Mouse (Mus musculus): ENCODE data around the gene Lrrc4.

Gene Lrrc4

DNA sequence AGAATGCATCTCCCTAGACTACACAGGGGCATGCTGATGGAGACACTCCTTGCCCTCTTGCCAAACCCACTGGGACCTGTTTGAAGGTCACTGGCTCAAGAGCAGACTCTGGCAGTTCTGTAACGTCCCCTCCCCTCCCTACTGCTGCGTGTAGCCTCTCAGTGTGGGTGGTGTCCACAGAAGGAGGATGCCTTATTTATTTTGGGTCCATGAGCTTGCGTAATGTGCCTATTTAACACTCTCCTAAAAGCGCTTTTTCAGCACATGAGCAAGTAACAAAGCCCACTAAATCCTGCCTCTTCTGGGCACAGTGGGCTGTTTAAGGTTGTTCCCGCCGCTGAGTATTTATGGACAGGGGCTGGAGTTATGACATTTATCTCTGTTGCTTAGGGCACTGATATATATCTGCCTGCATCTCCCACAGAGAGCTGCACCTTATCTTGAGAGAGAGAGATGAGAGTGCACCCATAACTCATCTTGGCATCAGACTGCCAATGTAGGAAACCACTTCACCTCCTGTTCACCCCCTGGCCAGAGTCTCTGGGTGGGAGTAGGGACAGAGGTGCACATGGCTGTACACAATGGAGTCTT lies 63.6 kb downstream of the Lrrc4 start:
- no peak for DNase-seq (ENCODE audit: low spot score in 2 of 2)

DNA sequence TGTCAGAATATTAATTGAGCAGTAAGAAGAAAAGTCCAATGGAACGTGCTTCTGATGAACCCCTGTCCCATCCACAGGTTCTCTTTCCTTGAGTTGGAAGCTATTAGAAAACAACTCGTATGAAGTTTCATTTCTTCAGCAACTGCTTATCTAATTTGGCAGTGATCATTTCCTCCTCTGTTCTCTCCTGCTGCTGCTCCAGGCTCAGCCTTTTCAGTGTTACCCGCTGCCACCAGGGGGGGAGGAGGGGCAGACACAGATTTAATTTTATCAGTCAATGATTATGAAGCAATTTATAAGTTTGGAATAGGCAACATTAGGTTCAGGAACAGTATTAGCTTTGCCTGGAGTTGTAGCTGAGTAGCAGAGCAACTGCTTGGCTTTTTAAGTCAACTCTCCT lies 64.9 kb downstream of the Lrrc4 start:
- no peak for DNase-seq (ENCODE audit: low spot score in 2 of 2)

DNA sequence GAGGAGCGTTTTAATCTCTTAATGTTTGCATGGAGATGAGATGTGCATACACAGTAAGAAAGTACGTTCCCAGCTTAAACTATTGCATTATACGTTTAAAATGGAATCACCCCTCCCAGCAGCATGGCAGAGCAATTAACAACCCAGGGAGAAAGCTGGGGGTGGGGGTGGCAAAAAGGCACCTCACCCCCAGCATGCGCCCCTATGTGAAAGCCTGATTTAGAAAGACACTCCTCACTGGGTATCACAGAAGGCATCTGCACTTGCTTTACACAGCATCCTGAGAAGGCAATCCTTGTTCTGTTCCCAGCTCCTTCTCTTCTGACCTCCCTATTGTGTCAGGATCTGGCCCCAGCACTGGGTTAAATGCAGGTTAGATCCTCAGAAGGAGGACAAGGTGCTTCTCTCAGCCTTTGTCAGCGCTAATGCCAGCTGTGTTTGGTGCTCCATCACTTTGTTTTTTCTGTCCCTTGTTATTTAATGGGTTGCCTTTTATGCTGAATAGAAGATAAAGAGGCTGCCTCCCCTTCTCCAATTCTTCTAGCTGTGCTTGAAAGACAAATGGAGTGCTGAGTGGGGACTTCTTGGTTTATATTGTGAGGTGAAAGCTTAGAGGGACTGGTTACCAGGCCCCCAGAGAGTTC lies 69.3 kb downstream of the Lrrc4 start:
- DNase-seq (ENCODE audit: low spot score in 2 of 2) = no peak

DNA sequence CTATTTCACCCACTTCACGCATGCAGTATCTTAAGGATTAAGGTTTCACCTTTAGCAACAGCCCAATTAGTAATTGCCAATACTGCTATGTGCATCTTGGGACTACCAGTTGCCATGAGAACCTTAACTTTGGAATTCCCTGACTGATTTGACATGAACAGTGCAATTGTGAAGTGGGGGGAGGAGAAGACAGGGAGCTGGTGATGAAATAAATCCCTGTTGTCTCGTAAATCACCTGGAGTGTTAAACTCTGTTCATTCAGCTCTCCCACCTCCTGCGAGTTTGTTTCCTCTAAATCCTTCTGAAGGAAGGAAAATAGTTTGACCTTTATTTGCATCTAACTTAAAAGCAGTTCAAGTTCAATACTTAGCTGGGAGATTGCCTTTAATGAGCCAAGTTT lies 69.8 kb downstream of the Lrrc4 start:
- DNase-seq (ENCODE audit: low spot score in 2 of 2) = no peak

DNA sequence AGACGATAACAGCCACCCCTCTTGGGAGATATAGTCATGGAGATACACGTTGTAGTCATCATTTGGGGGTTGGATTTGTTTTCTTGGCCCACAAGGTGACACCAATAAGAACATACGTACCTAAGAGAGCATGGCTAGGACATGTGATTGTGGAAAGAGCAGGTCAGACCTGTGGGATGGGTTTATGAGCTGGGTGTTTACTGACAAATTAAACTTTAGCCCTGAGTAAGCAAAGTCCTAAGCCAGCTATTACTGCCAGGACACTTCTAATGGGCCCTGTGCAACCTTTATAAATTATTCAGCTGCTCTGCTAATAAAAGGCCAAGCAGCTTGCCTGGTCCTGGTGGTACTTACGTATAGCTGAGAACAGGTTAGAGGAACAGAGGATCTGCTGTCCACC lies 73.3 kb downstream of the Lrrc4 start:
- no peak for DNase-seq (ENCODE audit: low spot score in 2 of 2)

DNA sequence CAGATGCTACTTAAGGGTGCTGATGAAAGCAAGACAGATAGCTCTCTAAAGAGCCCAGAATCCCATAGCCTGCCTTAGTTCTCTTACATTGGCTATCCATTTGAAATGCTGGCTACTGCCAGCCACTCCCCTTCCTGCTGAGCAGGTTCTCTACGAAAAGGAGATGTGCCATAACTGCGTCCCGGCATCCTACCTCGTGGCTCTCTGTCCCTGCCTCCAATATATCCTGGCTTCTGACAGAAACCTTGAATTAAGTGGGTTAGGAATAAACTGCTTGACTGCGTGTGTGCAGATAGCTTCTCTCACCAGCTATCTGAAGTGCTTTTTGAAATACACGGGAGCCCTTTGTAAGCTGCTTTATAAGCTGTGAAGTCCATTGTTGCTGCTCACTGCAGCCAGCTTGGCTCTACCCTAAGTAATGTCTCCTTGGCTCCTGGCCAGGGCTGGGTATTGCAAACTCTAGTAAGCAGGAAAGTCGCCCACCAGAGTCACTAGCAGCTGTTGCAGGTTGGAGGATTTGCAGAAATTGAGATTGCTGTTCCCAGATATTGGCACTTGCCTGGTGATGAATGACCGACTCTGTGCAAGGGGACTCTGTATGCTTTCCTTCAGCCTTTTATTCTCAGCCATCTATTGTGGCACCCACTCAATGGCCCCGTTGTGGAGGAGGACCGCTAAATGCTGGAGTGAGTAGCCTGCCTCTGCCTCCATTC lies 75.1 kb downstream of the Lrrc4 start:
- peak in 1 of 2 experiments; percentile 64 for DNase-seq (ENCODE audit: low spot score in 2 of 2)

DNA sequence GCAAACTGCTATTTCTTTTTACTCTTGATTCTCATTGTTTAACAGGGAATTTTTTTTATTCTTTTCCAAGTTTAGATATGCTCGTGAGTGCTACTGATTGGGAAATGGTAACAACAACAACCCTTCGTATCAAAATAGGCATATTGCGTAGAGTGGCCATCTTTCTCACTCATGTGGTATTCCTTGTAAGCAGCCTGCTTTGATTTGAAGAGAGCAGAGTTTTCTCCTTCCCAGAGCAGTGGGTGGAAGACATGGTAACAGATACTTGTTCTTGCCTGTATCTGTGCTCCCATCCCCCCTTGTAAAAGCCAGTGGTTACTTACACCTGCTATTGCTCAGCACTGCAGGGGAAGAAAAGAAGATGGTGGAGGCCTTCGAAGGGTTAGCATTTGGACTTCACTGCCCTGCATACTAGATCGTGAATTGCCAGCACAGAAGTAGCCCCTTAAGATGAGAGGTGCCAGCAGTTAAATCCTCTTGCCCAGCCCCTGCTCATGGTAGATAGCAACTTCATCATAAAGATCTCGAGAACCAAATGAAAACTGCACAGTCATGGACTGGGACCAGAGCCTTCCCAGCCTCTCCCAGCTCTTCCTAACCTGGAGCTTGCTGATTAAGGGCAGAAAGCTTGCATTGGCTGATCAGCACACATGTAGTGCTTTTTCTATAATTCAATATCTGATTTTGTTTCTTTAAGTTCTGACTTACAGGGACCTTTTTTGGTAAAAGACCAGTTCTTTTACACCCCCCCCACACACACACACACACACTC lies 77.2 kb downstream of the Lrrc4 start:
- DNase-seq (ENCODE audit: low spot score in 2 of 2) = no peak

DNA sequence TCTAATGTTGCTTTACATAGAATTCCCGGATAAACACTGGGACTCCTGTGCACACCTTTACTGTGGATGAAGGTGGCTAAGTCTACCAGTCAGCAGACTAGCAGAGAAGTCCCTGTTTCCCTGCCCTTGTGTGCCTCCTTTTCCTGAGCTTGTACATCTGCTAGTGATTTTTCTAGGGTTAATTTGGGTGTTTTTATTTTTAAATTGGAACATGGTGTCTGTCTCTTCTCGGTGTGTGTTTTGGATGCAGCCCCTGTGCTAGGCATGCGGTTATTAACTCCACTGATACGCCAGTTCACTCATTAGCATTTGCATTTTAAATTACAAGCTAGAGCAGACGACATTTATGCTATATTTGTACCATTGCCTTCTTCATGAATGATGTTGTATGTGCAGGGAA lies 77.9 kb downstream of the Lrrc4 start:
- DNase-seq (ENCODE audit: low spot score in 2 of 2) = no peak

DNA sequence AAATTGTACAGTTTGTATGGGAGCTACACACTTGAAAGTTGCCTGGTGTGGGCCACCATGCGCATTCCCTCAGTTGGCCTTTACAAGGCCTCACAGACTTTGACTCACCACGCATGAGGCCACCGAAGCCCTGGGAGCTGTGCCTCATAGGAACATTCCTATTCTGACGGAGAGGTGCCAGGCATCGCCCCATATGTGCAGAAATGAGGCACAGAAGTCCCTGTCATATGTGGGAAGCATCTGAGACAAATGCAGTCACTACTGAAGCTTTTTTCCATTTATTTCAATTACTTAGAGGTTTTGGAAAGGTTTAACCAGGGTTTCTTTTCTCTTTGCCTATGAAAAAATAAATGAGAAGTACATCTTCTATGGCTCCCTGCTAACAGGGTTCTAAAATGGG lies 78.3 kb downstream of the Lrrc4 start:
- no peak for DNase-seq (ENCODE audit: low spot score in 2 of 2)

DNA sequence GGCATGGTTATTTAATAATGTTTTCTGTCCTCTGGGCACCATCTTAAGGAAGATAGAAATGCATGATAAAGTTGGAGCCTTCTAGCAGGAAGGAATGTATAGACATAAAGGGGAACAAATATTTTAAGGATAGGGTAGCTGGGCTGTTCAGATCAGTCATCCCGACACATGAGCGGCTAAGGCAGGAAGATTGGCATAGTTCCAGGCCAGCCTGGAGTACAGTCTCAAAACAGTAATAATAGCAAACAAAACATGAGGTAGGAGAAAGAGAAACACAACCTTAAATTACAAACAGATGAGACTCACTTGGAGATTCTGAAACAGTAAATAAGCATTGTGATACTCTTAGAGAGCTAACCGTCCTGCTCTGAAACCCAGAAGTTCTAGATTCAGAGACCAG lies 80.4 kb downstream of the Lrrc4 start:
- no peak for DNase-seq (ENCODE audit: low spot score in 2 of 2)

DNA sequence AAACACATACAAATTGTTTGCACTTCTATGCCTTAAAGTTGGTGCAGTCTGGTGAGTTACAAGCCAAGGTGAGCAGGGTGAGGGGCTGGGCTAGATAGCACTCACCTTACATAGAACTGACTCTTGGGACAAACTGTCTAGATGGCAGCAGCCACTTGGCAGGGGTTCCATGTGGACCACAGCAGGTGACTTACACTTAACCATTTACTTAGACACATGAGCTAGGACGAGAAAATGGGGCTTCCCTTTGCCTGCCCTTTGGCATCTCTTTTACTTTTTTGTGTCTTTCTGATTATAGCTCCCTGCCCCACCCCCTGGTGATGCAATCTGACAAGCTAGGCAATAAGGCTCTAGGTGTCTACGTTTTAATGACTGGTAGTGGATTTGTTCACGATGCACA lies 82.3 kb downstream of the Lrrc4 start:
- no peak for DNase-seq (ENCODE audit: low spot score in 2 of 2)

DNA sequence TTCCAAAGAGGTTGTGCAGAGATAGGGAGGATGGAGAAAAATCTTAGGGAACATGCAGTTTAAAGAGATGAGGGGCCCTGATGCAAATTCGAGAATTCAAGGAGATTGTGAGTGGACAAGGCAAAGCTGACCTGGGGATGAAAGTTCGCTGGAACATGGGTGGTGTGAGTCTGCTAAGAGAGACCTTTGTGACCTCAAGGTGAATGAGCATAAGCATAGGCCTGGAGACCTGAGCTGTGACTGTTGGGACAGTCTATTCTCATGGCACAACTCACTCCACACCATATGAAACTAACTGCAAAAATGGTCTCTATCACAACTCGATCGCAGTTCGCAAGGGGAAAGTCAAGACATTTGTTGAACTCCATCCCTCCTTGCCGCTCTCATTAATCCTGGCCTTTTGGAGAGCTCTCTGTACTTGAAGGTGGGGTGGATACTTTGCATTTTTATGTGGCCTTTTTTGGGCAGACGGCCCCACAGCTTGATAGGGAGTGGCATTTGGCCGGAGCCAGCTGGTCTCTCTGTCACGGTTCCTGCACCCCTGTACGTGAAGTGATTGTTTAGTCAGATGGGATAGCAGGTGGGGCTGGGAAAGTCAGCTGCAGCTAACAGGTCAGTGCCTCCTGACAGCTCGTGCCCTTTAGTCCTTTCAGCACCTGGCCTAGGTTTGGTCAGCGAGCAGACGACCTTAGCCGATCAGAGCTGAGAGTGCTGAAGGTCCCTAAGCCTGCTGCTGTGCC lies 83.4 kb downstream of the Lrrc4 start:
- no peak for DNase-seq (ENCODE audit: low spot score in 2 of 2)

DNA sequence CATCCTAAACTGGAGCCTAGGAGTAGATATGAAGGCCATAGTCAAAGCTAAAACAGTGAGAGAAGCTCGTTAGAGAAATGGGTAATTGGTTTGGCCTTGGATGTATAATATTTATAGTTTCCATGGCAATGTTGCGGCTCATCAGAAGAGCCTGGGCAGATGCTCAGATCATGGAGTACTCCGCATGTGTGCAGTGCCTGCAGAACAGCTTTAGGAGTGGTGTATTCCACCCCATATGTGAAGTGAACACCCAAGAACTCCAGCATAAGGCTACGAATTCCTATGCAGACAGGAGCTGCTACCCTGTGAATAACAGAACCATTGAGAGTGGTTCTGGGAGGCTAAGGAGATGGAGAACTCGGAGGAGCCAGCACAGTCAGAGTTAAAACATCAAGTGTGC lies 84.5 kb downstream of the Lrrc4 start:
- no peak for DNase-seq (ENCODE audit: low spot score in 2 of 2)

DNA sequence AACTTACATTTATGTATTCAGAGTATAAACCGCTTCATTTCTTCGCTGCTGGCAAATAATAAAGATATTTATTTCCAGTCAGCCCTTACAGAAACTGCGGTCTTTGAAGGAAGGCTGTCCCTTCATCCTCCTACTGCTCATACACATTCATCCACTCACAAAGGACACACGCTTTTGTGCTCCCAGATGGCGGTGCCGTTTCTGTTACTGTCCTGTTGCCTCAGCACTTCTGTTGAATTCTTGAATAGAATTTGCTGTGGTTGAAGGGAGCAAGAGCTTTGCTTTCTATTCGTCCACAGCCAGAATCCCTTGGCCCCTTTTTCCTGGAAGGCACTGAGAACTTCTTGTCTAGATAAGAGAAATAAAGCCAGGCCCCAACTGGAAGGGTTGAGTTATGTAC lies 85.7 kb downstream of the Lrrc4 start:
- no peak for DNase-seq (ENCODE audit: low spot score in 2 of 2)

DNA sequence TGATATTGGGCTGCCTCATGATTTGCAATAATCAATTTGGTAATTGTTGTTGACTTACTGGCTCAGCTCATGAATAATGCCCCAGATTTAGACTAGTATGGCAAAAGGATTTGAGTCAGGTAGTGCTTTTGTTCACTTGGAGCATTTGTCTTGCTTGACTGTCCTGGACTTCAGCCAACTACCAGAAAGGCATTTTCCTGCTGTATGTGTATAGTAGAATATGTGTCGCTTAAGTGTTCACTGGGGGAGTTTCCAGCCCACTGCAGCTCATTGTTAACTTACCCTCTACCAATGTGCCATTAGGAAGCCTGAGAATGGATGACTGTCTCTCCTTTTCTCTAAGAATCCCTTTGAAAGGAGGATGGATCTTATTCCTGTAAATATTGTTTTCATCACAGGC lies 88.0 kb downstream of the Lrrc4 start:
- DNase-seq (ENCODE audit: low spot score in 2 of 2) = no peak

DNA sequence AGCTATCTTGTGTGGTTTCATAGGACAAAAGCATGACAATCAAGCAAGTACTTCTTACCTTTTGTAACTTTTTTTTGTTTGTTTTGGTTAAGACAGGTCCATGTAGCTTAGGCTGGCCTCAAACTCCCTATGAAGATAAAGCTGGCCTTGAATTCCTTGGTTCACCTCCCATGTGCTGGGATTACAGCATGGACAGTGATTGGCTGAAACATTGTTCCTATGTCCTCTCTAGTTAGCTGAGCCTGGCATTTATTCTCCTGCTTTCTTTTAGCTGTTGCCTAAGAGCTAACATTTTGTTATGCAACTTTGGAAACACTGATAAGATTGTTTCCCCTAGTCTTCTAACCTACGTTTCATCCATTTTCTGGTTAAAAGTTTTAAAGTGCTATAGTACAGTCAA lies 93.9 kb downstream of the Lrrc4 start:
- DNase-seq (ENCODE audit: low spot score in 2 of 2) = no peak

DNA sequence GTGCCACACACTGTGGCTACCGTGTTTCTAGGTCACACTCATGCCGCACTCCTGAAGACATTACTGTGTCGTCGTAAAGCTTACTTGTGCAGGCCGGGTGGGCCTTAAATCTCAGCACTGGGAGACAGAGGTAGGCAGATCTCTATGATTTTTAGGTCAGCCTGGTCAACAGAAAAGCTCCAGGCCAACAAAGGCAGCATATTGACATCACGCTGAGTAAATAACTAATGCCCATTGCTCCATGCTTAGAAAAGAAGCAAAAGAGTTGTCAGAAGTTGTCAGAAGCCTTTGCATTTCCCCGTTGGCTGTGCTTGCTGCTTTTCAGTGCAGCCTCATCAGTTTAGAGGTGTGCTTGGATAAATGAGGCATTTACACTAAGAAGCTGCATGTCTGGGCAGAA lies 94.9 kb downstream of the Lrrc4 start:
- no peak for DNase-seq (ENCODE audit: low spot score in 2 of 2)

DNA sequence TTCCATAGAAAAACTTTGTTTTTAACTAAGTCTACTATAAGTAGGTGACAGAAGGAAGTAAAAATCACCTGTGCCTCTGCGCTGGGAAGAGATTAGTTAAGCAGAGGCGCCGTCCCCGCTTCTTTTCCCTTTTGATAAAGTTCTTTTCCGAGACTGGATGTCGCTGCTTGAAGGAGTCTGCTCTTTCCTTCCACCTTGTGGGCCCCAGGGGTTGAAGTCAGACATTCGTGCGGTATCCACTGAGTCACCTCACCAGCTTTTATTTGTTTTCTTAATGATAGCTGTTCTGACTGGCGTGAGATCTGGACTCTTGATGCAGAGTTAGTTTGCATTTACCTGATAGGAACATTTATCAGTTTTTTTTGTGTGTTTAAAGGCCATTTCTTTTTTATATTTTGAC lies 96.4 kb downstream of the Lrrc4 start:
- no peak for DNase-seq (ENCODE audit: low spot score in 2 of 2)

DNA sequence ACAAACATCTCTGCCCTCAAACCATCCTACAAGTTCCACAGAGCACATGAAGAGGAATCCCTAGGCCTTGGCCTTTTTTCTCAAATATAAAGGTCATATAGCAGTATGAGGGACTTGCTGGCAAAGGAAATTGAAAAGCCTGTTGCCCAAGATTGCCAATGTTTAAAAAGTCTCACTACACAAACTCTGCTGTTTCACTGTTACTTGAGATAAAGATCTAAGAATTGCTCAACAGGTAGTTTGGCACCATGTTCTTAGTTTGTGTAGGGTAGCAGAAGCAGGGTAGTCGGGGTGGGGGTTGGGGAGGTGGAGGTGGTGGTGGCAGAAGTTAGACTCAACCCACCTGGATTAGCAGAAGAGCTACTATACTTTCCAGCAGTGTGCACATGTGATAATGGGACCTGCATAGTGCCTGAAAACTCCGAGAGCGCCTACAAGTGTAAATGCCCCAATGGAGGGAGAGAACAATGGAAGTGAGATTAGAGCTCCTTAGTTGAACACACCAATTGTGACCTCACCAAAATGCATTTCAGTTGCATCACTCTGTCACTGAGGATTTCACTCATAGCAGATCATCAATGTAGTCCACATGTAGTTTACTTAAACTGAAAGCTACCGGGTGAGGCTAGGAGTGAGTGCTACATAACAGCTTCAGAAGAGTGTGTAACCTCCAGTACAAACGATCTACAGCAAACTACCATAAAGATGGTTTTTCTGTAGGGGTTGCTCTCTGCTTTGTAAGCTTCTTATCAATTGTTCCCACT lies 97.5 kb downstream of the Lrrc4 start:
- no peak for DNase-seq (ENCODE audit: low spot score in 2 of 2)

DNA sequence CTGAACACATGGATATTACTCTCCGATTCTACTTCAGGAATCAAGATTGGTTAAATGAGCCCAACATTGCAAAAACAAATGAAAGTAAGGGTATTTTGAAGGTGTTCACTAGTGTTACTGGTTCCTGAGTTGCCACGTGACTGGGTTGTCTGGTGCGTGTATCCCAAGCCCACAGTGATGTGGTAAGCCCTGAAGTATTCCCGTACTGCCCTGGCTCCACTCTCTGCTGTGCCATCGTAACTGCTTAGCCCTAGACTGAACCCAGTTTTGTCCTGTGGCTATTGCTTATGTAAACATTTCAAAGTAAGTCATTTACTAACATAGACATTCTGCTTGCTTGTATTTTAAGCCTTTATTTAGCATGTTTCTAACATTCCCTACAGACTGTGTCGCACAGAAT lies 100.3 kb downstream of the Lrrc4 start:
- no peak for DNase-seq (ENCODE audit: low spot score in 2 of 2)

DNA sequence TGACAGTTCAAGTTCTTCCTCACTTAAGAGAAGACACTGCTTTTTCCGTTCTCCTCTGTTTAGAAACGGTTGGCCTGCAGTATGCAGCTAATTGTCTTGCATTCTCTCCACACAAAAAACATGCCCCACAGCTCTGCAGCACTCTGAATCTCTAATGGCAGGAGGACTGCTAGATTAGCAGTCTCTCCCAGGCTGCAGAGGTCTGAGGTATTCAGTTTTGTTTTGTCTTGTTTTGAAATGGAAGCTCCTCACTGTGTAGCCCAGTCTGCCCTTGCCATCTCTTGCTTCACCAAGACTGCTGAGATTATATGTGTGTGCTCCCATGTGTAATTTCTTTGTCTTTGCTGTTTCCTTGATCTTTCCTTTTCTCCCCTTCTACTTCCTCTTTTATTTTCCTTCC lies 101.9 kb downstream of the Lrrc4 start:
- DNase-seq (ENCODE audit: low spot score in 2 of 2) = no peak
